Comparison of ENCODE assay signal across 32 mouse cellular contexts in the genomic region with DNA sequence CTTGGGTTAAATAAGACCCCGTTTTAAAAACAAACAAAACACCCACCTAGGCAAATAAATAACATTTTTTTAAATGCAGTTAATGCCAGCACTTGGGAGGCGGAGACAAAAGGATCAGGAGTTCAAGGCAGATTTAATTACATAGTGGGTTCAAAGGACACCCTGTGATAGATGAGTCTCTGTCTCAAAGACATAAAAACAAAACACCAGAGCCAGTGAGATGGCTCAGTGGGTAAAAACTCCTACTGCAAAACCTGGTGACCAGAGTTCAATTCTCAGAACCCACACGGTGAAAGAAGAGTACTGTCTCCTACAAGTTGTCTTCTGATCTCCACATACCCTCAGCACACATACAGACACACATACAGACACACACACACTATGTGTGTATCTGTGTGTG. TPM values are rescaled to one million over a fixed set of nuclear protein-coding genes. Genes with fewer than 3 reads are reported as not detected.
"Had no signal": no experiment of that assay in that cellular context is flagged by ENCODE, and none has a peak within 500 bp of the region (broad histone marks: within the 10 kb centered on the region; RNA-seq: fewer than 3 reads in every experiment).

No protein-coding gene starts in this region.

- H3K9ac ChIP-seq: limb, embryonic 12.5 days; limb, embryonic 13.5 days; limb, embryonic 15.5 days; liver, embryonic 12.5 days; liver, embryonic 13.5 days; liver, embryonic 14.5 days; liver, embryonic 15.5 days; liver, postnatal 0 days; lung, embryonic 14.5 days; lung, embryonic 15.5 days; midbrain, embryonic 12.5 days; midbrain, embryonic 13.5 days; midbrain, embryonic 15.5 days; neural tube, embryonic 12.5 days had no signal

- H3K4me2 ChIP-seq: limb, embryonic 12.5 days; limb, embryonic 13.5 days; limb, embryonic 15.5 days; liver, embryonic 11.5 days; liver, embryonic 12.5 days; liver, embryonic 13.5 days; liver, embryonic 15.5 days; lung, embryonic 14.5 days; lung, embryonic 15.5 days; midbrain, embryonic 11.5 days; midbrain, embryonic 12.5 days; midbrain, embryonic 13.5 days; midbrain, embryonic 15.5 days; neural tube, embryonic 12.5 days had no signal

- H3K27me3 ChIP-seq: limb, embryonic 15.5 days; midbrain, embryonic 12.5 days; midbrain, embryonic 13.5 days; midbrain, embryonic 15.5 days; neural tube, embryonic 12.5 days had no signal

- H3K27ac ChIP-seq: limb, embryonic 10.5 days; limb, embryonic 12.5 days; limb, embryonic 13.5 days; limb, embryonic 15.5 days; liver, embryonic 12.5 days; liver, embryonic 13.5 days; liver, embryonic 14.5 days; liver, embryonic 15.5 days; lung, embryonic 15.5 days; macrophage; midbrain, embryonic 10.5 days; midbrain, embryonic 12.5 days; midbrain, embryonic 13.5 days; midbrain, embryonic 15.5 days; neural tube, embryonic 12.5 days had no signal

- H3K36me3 ChIP-seq: limb, embryonic 10.5 days; limb, embryonic 12.5 days; limb, embryonic 13.5 days; limb, embryonic 15.5 days; liver, embryonic 12.5 days; liver, embryonic 13.5 days; liver, embryonic 15.5 days; lung, embryonic 15.5 days; midbrain, embryonic 10.5 days; midbrain, embryonic 12.5 days; midbrain, embryonic 13.5 days; midbrain, embryonic 15.5 days; neural tube, embryonic 12.5 days had no signal

- H3K4me3 ChIP-seq: limb, embryonic 10.5 days; limb, embryonic 12.5 days; limb, embryonic 13.5 days; limb, embryonic 15.5 days; liver, embryonic 12.5 days; liver, embryonic 13.5 days; liver, embryonic 15.5 days; lung, embryonic 15.5 days; megakaryocyte, embryonic 14.5 days; midbrain, embryonic 10.5 days; midbrain, embryonic 12.5 days; midbrain, embryonic 13.5 days; midbrain, embryonic 15.5 days; myocyte; neural tube, embryonic 12.5 days had no signal

- ATAC-seq: liver, embryonic 12.5 days; liver, postnatal 0 days; lung, postnatal 0 days; midbrain, embryonic 13.5 days; midbrain, embryonic 15.5 days; midbrain, embryonic 16.5 days had no signal

- DNase-seq: left cerebral cortex, postnatal 4 days; liver; liver, embryonic 13.5 days; liver, postnatal 0 days; lung, adult 18-20 months; lung, adult 2 months; lung, embryonic 14.5 days; lung, postnatal 10 days; lung, postnatal 14 days; lung, postnatal 36 days; lung, postnatal 4 days; midbrain, embryonic 14.5 days had no signal

- H3K9me3 ChIP-seq: limb, embryonic 10.5 days; limb, embryonic 12.5 days; limb, embryonic 15.5 days; liver, embryonic 12.5 days; liver, embryonic 13.5 days; liver, embryonic 15.5 days; lung, embryonic 15.5 days; megakaryocyte, embryonic 14.5 days; midbrain, embryonic 12.5 days; midbrain, embryonic 13.5 days; midbrain, embryonic 15.5 days had no signal

RNA-seq across cellular contexts. Expression of gene Mfsd2a, which starts 31.3 kb away (rescaled TPM):
- polyA plus RNA-seq: liver, postnatal 0 days; macrophage had no signal
